Mouse (Mus musculus) heart, embryonic 10.5 days (tissue): Measurements from ENCODE around the gene Aqr. TPM values are rescaled to one million over a fixed set of nuclear protein-coding genes. Genes with fewer than 3 reads are reported as not detected.

Experiments used
- DNase-seq: peaks from one replicate; pipeline ENCODE4 v3.0.0-alpha.2; 2017; ENCODE audit warnings: low spot score
- H3K27ac ChIP-seq: fragments of 300-500 bp; sonication (generic); 2 replicates; pipeline ENCODE4 v1.5.1; 2016; ENCODE audit warnings: mild to moderate bottlenecking
- H3K27me3 ChIP-seq: fragments of 300-500 bp; sonication (generic); 2 replicates; pipeline ENCODE4 v1.6.1; 2016; ENCODE audit warnings: mild to moderate bottlenecking; ENCODE audit not compliant: poor library complexity, insufficient read depth, severe bottlenecking
- H3K36me3 ChIP-seq: fragments of 300-500 bp; sonication (generic); 2 replicates; pipeline ENCODE4 v1.6.1; 2016; ENCODE audit warnings: mild to moderate bottlenecking, moderate library complexity
- H3K4me1 ChIP-seq: fragments of 300-500 bp; sonication (generic); 2 replicates; pipeline ENCODE4 v1.6.1; 2016; ENCODE audit warnings: mild to moderate bottlenecking
- H3K4me3 ChIP-seq: fragments of 300-500 bp; sonication (generic); 2 replicates; pipeline ENCODE4 v1.5.1; 2016; ENCODE audit warnings: mild to moderate bottlenecking, moderate library complexity
- H3K9me3 ChIP-seq: fragments of 300-500 bp; sonication (generic); 2 replicates; pipeline ENCODE4 v1.6.1; 2016; ENCODE audit warnings: mild to moderate bottlenecking, moderate library complexity
- WGBS: fragments of 180-500 bp; shearing (Covaris S2); methylation state at CpG from one replicate; pipeline ENCODE4 v1.1.7; 2016; 5-methylcytosine and 5-hydroxymethylcytosine counted together
- microRNA-seq: library from miRNA; unstranded; fragments of <30 nt; microRNA quantifications from one replicate; pipeline ENCODE4, GENCODE M21; 2017
- polyA plus RNA-seq: library from polyadenylated mRNA; unstranded; fragments of >200 nt; fragmentation: Nextera tagmentation; extraction: Ambion mirVana; gene quantifications from 2 replicates; pipeline ENCODE4 v1.2.1, GENCODE M21; 2016

Aqr gene
- polyA plus RNA-seq, 1 experiment from 2014 or later = 39.0 TPM

GRCm38 (mm10) chr2:114051871-114052241, 135.0 kb downstream of the Aqr start:
- Histone ChIP-seq H3K27ac (peak overlapping the region; percentile 92), H3K36me3 (peaks cover 19% of the 10 kb centered on the region), H3K9me3 (no peaks in the 10 kb centered on the region), H3K27me3 (no peaks in the 10 kb centered on the region), H3K4me3 (peak overlapping the region; percentile 64), H3K4me1 (0 out of 2 replicates have a peak, but pooled peaks cover 6% of the 10 kb centered on the region)
- 43% methylated on average over 14 of the region's 14 CpGs for WGBS
- no peak for DNase-seq

Small RNA genes within 50 kb of the gene (microRNA-seq; reads per million reads assigned to microRNA genes)
- not detected for gene Mir7002

Other genes with a start within 250 kb of the Aqr start
- gene Gjd2, start 173.4 kb downstream of the Aqr start, polyA plus RNA-seq = not detected in 2 replicates
- gene Actc1, start 133.5 kb downstream of the Aqr start, polyA plus RNA-seq = 7,735 and 13,041 TPM in 2 replicates
- gene Zfp770, start 14.4 kb upstream of the Aqr start, polyA plus RNA-seq = 2.8 and 3.2 TPM in 2 replicates